22 mouse cellular contexts compared by ENCODE assay signal in the genomic region with DNA sequence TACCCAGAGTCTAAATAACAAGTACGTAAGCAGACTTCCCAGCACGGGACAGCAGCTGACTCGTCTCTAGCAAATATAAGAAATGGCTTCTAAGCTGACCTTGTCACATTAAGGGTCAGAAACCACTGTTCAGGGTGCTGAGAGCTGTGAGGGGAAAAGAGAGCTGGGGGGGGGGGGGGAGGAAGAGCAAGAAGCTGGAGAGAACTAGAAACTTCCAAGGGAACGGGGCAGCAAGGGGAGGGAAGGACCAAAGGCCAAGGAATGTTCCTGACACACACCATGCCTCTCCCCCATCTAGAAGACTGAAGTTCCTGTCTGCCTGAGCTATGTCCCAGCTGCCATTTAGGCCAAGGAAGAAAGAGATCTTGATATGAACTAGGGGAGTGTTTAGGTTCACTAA. TPM values are rescaled to one million over a fixed set of nuclear protein-coding genes. Genes with fewer than 3 reads are reported as not detected.
DNase-seq lines count a peak whose midpoint lies in the region; ATAC-seq and TF ChIP-seq lines count a peak whose summit lies in the region.
"Had no signal": no experiment of that assay in that cellular context is flagged by ENCODE, and none has a peak within 500 bp of the region (broad histone marks: within the 10 kb centered on the region; RNA-seq: fewer than 3 reads in every experiment).

No protein-coding gene starts in this region.

- TF ChIP-seq CTCF in kidney, adult 2 months (conservative IDR thresholded peaks at IDR 0.05; ENCODE audit: insufficient read depth, insufficient read length, low read depth, low read length), result no peak
- TF ChIP-seq CTCF in lung, postnatal 0 days (IDR thresholded peaks at IDR 0.05), result no peak

- H3K4me3 ChIP-seq in forebrain, embryonic 11.5 days (ENCODE audit: low read depth, low read length), result no peak overlapping the region
- no peak overlapping the region for H3K4me3 ChIP-seq in forebrain, embryonic 13.5 days
- H3K4me3 ChIP-seq in kidney, adult 2 months (ENCODE audit: insufficient read depth, low read depth, low read length), result no peak overlapping the region
- no peak overlapping the region for H3K4me3 ChIP-seq in lung, postnatal 0 days (ENCODE audit: low read depth, low read length)
- H3K4me3 ChIP-seq: embryonic facial prominence, embryonic 10.5 days; forebrain, embryonic 15.5 days; heart, embryonic 12.5 days; hindbrain, embryonic 15.5 days had no signal

- no peak overlapping the region for H3K9ac ChIP-seq in forebrain, embryonic 11.5 days (ENCODE audit: low read length)
- no peak overlapping the region for H3K9ac ChIP-seq in forebrain, embryonic 13.5 days
- H3K9ac ChIP-seq in lung, postnatal 0 days (replicated peaks; ENCODE audit: low read depth), result no peak overlapping the region
- H3K9ac ChIP-seq: forebrain, embryonic 15.5 days; heart, embryonic 12.5 days; hindbrain, embryonic 15.5 days had no signal

- peak; percentile 33 for DNase-seq in forebrain, embryonic 11.5 days (ENCODE audit: low spot score)
- DNase-seq in kidney, adult 2 months, result peak; percentile 57
- no peak for DNase-seq in kidney, adult 18-20 months
- DNase-seq in lung, postnatal 0 days (ENCODE audit: low spot score), result no peak
- no peak for DNase-seq in lung, postnatal 10 days
- DNase-seq in layer of hippocampus, postnatal 10 days (ENCODE audit: low spot score in 2 of 2), result no peak
- DNase-seq: adrenal gland, adult 8-10 months; adrenal gland, postnatal 36 days; B cell, adult 2 months; cerebellum, adult 2 months; cerebellum, postnatal 10 days; gastrocnemius, postnatal 10 days; heart, postnatal 36 days had no signal

- H3K27ac ChIP-seq in forebrain, embryonic 11.5 days (ENCODE audit: low read depth, low read length), result no peak overlapping the region
- H3K27ac ChIP-seq in forebrain, embryonic 13.5 days, result no peak overlapping the region
- no peak overlapping the region for H3K27ac ChIP-seq in kidney, adult 2 months (ENCODE audit: insufficient read depth, low read depth, low read length)
- H3K27ac ChIP-seq in lung, postnatal 0 days (ENCODE audit: low read length), result no peak overlapping the region
- H3K27ac ChIP-seq: embryonic facial prominence, embryonic 10.5 days; forebrain, embryonic 15.5 days; hindbrain, embryonic 15.5 days had no signal

- no peaks in the 10 kb centered on the region for H3K4me1 ChIP-seq in forebrain, embryonic 11.5 days (replicated peaks; ENCODE audit: control insufficient read depth, insufficient read depth, low read length)
- no peaks in the 10 kb centered on the region for H3K4me1 ChIP-seq in forebrain, embryonic 13.5 days
- peaks cover 3% of the 10 kb centered on the region; the same call in 1 of the 2 replicates for H3K4me1 ChIP-seq in kidney, adult 2 months (ENCODE audit: control insufficient read depth, insufficient read depth, low read length)
- H3K4me1 ChIP-seq in lung, postnatal 0 days (ENCODE audit: insufficient read depth, low read depth, low read length), result peaks cover 16% of the 10 kb centered on the region; the same call in 1 of the 2 replicates
- H3K4me1 ChIP-seq: forebrain, embryonic 15.5 days; hindbrain, embryonic 15.5 days had no signal

- TF ChIP-seq POLR2A in kidney, adult 2 months (IDR thresholded peaks at IDR 0.05; ENCODE audit: low read depth, low read length), result no peak

- H3K27me3 ChIP-seq in forebrain, embryonic 11.5 days (ENCODE audit: control insufficient read depth, insufficient read depth, low read length), result no peaks in the 10 kb centered on the region
- H3K27me3 ChIP-seq in forebrain, embryonic 13.5 days, result no peaks in the 10 kb centered on the region
- no peaks in the 10 kb centered on the region for H3K27me3 ChIP-seq in kidney, adult 2 months (replicated peaks; ENCODE audit: control insufficient read depth, insufficient read depth, low read length)
- H3K27me3 ChIP-seq in lung, postnatal 0 days (replicated peaks; ENCODE audit: insufficient read depth, low read length), result no peaks in the 10 kb centered on the region
- H3K27me3 ChIP-seq: forebrain, embryonic 15.5 days; heart, embryonic 12.5 days; hindbrain, embryonic 15.5 days had no signal

- no peak overlapping the region for H3K4me2 ChIP-seq in forebrain, embryonic 11.5 days (ENCODE audit: low read depth, low read length, severe bottlenecking)
- H3K4me2 ChIP-seq in forebrain, embryonic 13.5 days, result no peak overlapping the region
- no peak overlapping the region for H3K4me2 ChIP-seq in lung, postnatal 0 days (replicated peaks; ENCODE audit: low read depth, low read length)
- H3K4me2 ChIP-seq: forebrain, embryonic 15.5 days; heart, embryonic 12.5 days; hindbrain, embryonic 15.5 days had no signal

- no peaks in the 10 kb centered on the region for H3K36me3 ChIP-seq in forebrain, embryonic 11.5 days (ENCODE audit: control insufficient read depth, insufficient read depth, low read length)
- H3K36me3 ChIP-seq in forebrain, embryonic 13.5 days (ENCODE audit: poor library complexity, severe bottlenecking), result no peaks in the 10 kb centered on the region
- H3K36me3 ChIP-seq in kidney, adult 2 months (ENCODE audit: control insufficient read depth, insufficient read depth, low read length), result no peaks in the 10 kb centered on the region
- no peaks in the 10 kb centered on the region for H3K36me3 ChIP-seq in lung, postnatal 0 days (ENCODE audit: insufficient read depth, low read length)
- H3K36me3 ChIP-seq: embryonic facial prominence, embryonic 10.5 days; forebrain, embryonic 15.5 days; G1E; heart, embryonic 12.5 days; hindbrain, embryonic 15.5 days had no signal

- no peaks in the 10 kb centered on the region for H3K9me3 ChIP-seq in forebrain, embryonic 11.5 days (ENCODE audit: control insufficient read depth, low read length)
- no peaks in the 10 kb centered on the region for H3K9me3 ChIP-seq in forebrain, embryonic 13.5 days (replicated peaks)
- H3K9me3 ChIP-seq in lung, postnatal 0 days (ENCODE audit: low read length), result no peaks in the 10 kb centered on the region
- H3K9me3 ChIP-seq: embryonic facial prominence, embryonic 10.5 days; forebrain, embryonic 15.5 days; G1E; heart, embryonic 12.5 days; hindbrain, embryonic 15.5 days had no signal

- TF ChIP-seq EP300 in lung, postnatal 0 days (IDR thresholded peaks at IDR 0.05), result no peak

- 88% methylated on average over 4 of the region's 4 CpGs for WGBS in forebrain, embryonic 11.5 days
- 85% methylated on average over 4 of the region's 4 CpGs for WGBS in forebrain, embryonic 13.5 days
- WGBS in kidney, adult 2 months, result 66% methylated on average over 4 of the region's 4 CpGs
- 48% methylated on average over 4 of the region's 4 CpGs for WGBS in lung, postnatal 0 days

- no peak for ATAC-seq in forebrain, embryonic 11.5 days (replicated peaks; ENCODE audit: low FRiP score)
- no peak for ATAC-seq in forebrain, embryonic 13.5 days
- peak; percentile 21; the same call in 1 of the 2 replicates for ATAC-seq in lung, postnatal 0 days
- ATAC-seq: CD4-positive, CD25-positive, alpha-beta regulatory T cell, adult 4 months; forebrain, embryonic 15.5 days had no signal

RNA-seq across cellular contexts. Expression of gene Oit3, which starts 15.2 kb away (rescaled TPM):
- 0.23 and 0.72 TPM in 2 replicates for polyA plus RNA-seq in forebrain, embryonic 11.5 days (2014; fragmentation: Nextera tagmentation; extraction: Ambion mirVana)
- 0.13 and 0.29 TPM in 2 replicates for polyA plus RNA-seq in forebrain, embryonic 13.5 days (2015; fragmentation: Nextera tagmentation; extraction: Ambion mirVana)
- polyA plus RNA-seq in kidney, adult 2 months (2012; rRNA removed), result 1.0 and 1.4 TPM in 2 replicates
- polyA plus RNA-seq in lung, postnatal 0 days (2015; fragmentation: Nextera tagmentation; extraction: Ambion mirVana), result 1.1 and 1.7 TPM in 2 replicates
- total RNA-seq in layer of hippocampus, postnatal 10 days (2021), result under 1 TPM; 0.11 to 0.37 TPM
- total RNA-seq: heart, postnatal 36 days had no signal
- polyA plus RNA-seq: G1E had no signal

RNA-seq across cellular contexts. Expression of gene Pla2g12b, which starts 22.9 kb away (rescaled TPM):
- not detected in 2 replicates for polyA plus RNA-seq in forebrain, embryonic 11.5 days (2014; fragmentation: Nextera tagmentation; extraction: Ambion mirVana)
- polyA plus RNA-seq in forebrain, embryonic 13.5 days (2015; fragmentation: Nextera tagmentation; extraction: Ambion mirVana), result not detected in 2 replicates
- 0.31 and 0.76 TPM in 2 replicates for polyA plus RNA-seq in kidney, adult 2 months (2012; rRNA removed)
- polyA plus RNA-seq in lung, postnatal 0 days (2015; fragmentation: Nextera tagmentation; extraction: Ambion mirVana), result 0.12 and 0.43 TPM in 2 replicates
- not detected for total RNA-seq in layer of hippocampus, postnatal 10 days (2021)
- total RNA-seq: adrenal gland, adult 8-10 months; adrenal gland, postnatal 36 days; G1E; heart, adult 8-10 months; heart, postnatal 36 days had no signal
- polyA plus RNA-seq: CD4-positive, CD25-positive, alpha-beta regulatory T cell, adult 4 months; cerebellum, adult 2 months; embryonic facial prominence, embryonic 10.5 days; embryonic facial prominence, embryonic 14.5 days; forebrain, embryonic 15.5 days; G1E; hindbrain, embryonic 15.5 days had no signal

RNA-seq across cellular contexts. Expression of gene Gm10273, which starts 30.9 kb away (rescaled TPM):
- 1.4 and 7.5 TPM in 2 replicates for polyA plus RNA-seq in forebrain, embryonic 11.5 days (2014; fragmentation: Nextera tagmentation; extraction: Ambion mirVana)
- 1.8 and 7.4 TPM in 2 replicates for polyA plus RNA-seq in forebrain, embryonic 13.5 days (2015; fragmentation: Nextera tagmentation; extraction: Ambion mirVana)
- 10.3 and 15.9 TPM in 2 replicates for polyA plus RNA-seq in kidney, adult 2 months (2012; rRNA removed)
- polyA plus RNA-seq in lung, postnatal 0 days (2015; fragmentation: Nextera tagmentation; extraction: Ambion mirVana), result 4.4 and 12.7 TPM in 2 replicates
- 10 to 100 TPM; 22.8 to 27.2 TPM for total RNA-seq in layer of hippocampus, postnatal 10 days (2021)
- polyA plus RNA-seq: embryonic facial prominence, embryonic 14.5 days; forebrain, embryonic 15.5 days had no signal

Comparison
In these comparisons a context has a peak if more than half of its experiments do, and no peak if none do; other contexts are left out.
1. DNase-seq: peak in forebrain, embryonic 11.5 days (single experiment) and kidney, adult 2 months (single experiment); none in kidney, adult 18-20 months (single experiment), lung, postnatal 0 days (single experiment), lung, postnatal 10 days (single experiment) and layer of hippocampus, postnatal 10 days (0 of 2).